Mouse (Mus musculus) midbrain, embryonic 11.5 days (tissue): ENCODE measurements around the gene Arsk. TPM values are rescaled to one million over a fixed set of nuclear protein-coding genes. Genes with fewer than 3 reads are reported as not detected.

Source experiments
- ATAC-seq: fragments of 200-750 bp; cut with Nextera tagmentation; 2 replicates; pipeline ENCODE4 v1.8.0; 2017; ENCODE audit warnings: moderate TSS enrichment, moderate library complexity; ENCODE audit not compliant: low FRiP score
- DNase-seq: peaks from one replicate; pipeline ENCODE4 v3.0.0; 2015; ENCODE audit warnings: low spot score; ENCODE audit errors: missing footprints
- H3K27ac ChIP-seq: fragments of 300-500 bp; sonication (generic); 2 replicates; pipeline ENCODE4 v1.5.1; 2014; ENCODE audit warnings: low read depth, low read length
- H3K27me3 ChIP-seq: fragments of 300-500 bp; sonication (generic); 2 replicates; pipeline ENCODE4 v1.6.1; 2014; ENCODE audit warnings: mild to moderate bottlenecking, low read length, moderate library complexity, mixed read lengths; ENCODE audit not compliant: control insufficient read depth, insufficient read depth
- H3K36me3 ChIP-seq: fragments of 300-500 bp; sonication (generic); 2 replicates; pipeline ENCODE4 v1.6.1; 2014; ENCODE audit warnings: mild to moderate bottlenecking, low read length, moderate library complexity, mixed read lengths; ENCODE audit not compliant: control insufficient read depth, insufficient read depth
- H3K4me1 ChIP-seq: fragments of 300-500 bp; sonication (generic); 2 replicates; pipeline ENCODE4 v1.6.1; 2014; ENCODE audit warnings: low read length; ENCODE audit not compliant: control insufficient read depth, insufficient read depth
- H3K4me2 ChIP-seq: fragments of 300-500 bp; sonication (generic); 2 replicates; pipeline ENCODE4 v1.6.1; 2014; ENCODE audit warnings: mild to moderate bottlenecking, moderate library complexity
- H3K4me3 ChIP-seq: fragments of 300-500 bp; sonication (generic); 2 replicates; pipeline ENCODE4 v1.5.1; 2014; ENCODE audit warnings: low read depth, low read length
- H3K9ac ChIP-seq: fragments of 300-500 bp; sonication (generic); 2 replicates; pipeline ENCODE4 v1.6.1; 2014; ENCODE audit warnings: low read length
- H3K9me3 ChIP-seq: fragments of 300-500 bp; sonication (generic); 2 replicates; pipeline ENCODE4 v1.6.1; 2016; ENCODE audit warnings: low read length; ENCODE audit not compliant: control insufficient read depth
- WGBS: fragments of 180-500 bp; shearing (Covaris S2); extraction: QIAGEN DNeasy Blood & Tissue Kit; methylation state at CpG from one replicate; pipeline ENCODE4 v1.1.7; 2014; 5-methylcytosine and 5-hydroxymethylcytosine counted together
- polyA plus RNA-seq: library from polyadenylated mRNA; unstranded; fragments of >200 nt; fragmentation: Nextera tagmentation; extraction: Ambion mirVana; gene quantifications from 2 replicates; pipeline ENCODE4 v1.2.1, GENCODE M21; 2014

Arsk gene
- polyA plus RNA-seq, 1 experiment from 2014 or later = 5.3 TPM

DNA sequence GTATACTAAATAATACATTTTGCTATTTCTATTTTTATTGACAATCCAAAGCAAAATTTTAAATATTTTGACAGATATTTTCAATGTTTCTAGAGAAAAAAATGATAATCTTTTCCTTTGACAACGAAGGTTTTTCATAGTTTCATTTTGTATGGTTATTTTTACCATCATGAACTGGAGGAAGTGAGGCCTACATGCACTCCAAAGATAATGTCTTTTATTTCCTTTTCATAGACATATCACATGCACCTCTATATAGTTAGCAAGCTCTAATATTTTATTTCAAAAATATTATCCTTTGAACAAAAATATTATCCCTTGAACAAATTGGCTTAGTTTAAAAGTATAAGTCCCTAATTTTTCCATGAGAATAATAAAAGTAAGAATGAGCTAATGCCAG lies 24.1 kb downstream of the Arsk start:
- Histone ChIP-seq H3K9me3 (no peaks in the 10 kb centered on the region), H3K4me3 (no peak overlapping the region), H3K27ac (no peak overlapping the region), H3K36me3 (no peaks in the 10 kb centered on the region), H3K4me2 (no peak overlapping the region), H3K27me3 (no peaks in the 10 kb centered on the region), H3K4me1 (no peaks in the 10 kb centered on the region), H3K9ac (no peak overlapping the region)
- DNase-seq = no peak
- WGBS = 92% methylated on average over 1 of the region's 1 CpGs
- ATAC-seq = no peak

DNA sequence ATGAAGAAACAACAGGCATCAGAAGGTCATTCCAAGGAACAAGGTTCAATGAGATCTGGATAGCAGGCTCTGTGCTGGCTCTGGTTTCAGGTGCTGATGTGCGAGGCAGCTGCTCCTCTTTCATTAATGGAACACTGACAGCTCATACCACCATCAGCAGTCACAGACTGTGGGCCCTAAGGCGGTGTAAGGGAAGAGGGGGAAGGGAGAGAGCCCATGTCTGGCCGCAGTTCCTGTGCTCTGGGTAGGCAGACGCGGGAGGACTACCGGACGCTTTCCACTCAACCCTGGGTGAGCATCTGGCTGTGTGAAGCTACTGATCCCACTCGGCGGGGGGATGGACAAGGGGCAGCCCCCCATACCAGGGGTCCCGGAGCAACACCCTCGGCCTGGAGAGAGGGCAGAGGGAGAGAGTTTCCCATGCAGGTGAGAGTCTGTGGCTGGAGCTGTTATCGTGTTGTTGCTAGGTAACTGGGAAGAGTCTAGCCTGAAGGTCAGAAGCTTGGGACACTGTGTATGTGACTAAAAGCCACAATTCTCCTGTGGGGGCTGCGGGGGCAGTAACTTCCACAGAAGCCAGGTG lies 34.0 kb downstream of the Arsk start:
- no peak overlapping the region for H3K4me2 ChIP-seq
- H3K36me3 ChIP-seq = no peaks in the 10 kb centered on the region
- DNase-seq (no peak), ATAC-seq (0 out of 2 replicates have a peak, but pooled peaks have one; percentile 14)
- no peak overlapping the region for H3K9ac ChIP-seq
- H3K9me3 ChIP-seq = no peaks in the 10 kb centered on the region
- H3K4me1 ChIP-seq = no peaks in the 10 kb centered on the region
- 92% methylated on average over 13 of the region's 13 CpGs for WGBS
- H3K27me3 ChIP-seq = no peaks in the 10 kb centered on the region
- no peak overlapping the region for H3K27ac ChIP-seq
- H3K4me3 ChIP-seq = no peak overlapping the region

DNA sequence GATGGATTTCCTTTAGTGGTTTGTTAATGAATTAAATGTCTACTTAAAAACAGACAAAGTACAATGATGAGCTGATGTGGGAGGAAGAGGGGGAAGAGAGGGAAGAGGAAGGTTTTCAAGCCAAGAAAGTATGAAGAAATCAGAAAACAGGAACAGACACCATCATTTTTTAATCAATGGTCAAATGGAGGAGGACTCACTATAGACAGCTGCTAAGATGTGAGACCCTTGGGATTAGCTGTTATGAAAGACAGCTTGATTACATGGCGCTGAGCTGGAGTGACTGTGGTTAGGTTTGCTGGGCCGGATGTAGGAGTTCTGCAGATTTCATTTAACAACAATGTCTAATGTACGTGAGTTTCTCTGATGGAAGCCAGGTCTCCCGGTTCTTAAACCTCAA lies 34.9 kb downstream of the Arsk start:
- no peak overlapping the region for H3K27ac ChIP-seq
- no peaks in the 10 kb centered on the region for H3K4me1 ChIP-seq
- H3K36me3 ChIP-seq = no peaks in the 10 kb centered on the region
- H3K4me3 ChIP-seq = no peak overlapping the region
- DNase-seq (no peak), ATAC-seq (no peak)
- H3K27me3 ChIP-seq = no peaks in the 10 kb centered on the region
- WGBS = 94% methylated on average over 4 of the region's 4 CpGs
- no peak overlapping the region for H3K4me2 ChIP-seq
- no peak overlapping the region for H3K9ac ChIP-seq
- no peaks in the 10 kb centered on the region for H3K9me3 ChIP-seq

DNA sequence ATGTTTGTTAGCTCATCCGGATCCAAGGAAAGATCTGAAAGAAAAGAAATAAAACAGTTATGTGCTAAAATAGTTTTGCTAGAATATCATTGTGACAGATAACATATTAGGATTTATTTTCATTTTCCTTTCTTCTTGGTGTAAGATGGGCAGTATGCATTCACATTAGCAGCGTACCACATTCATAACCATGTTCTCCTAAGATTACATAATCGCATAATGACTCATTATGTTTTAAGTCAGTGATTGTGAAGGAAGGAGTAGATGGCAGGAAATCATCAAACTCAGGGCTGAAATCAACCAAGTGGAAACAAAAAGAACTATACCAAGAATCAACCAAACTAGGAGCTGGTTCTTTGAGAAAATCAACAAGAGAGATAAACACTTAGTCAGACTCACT lies 35.9 kb downstream of the Arsk start:
- H3K36me3 ChIP-seq = no peaks in the 10 kb centered on the region
- no peak overlapping the region for H3K4me3 ChIP-seq
- H3K4me1 ChIP-seq = no peaks in the 10 kb centered on the region
- no peak for ATAC-seq
- WGBS = 94% methylated on average over 3 of the region's 3 CpGs
- H3K9ac ChIP-seq = no peak overlapping the region
- H3K27me3 ChIP-seq = peaks cover 2% of the 10 kb centered on the region
- no peak for DNase-seq
- H3K9me3 ChIP-seq = no peaks in the 10 kb centered on the region
- no peak overlapping the region for H3K4me2 ChIP-seq
- H3K27ac ChIP-seq = no peak overlapping the region

DNA sequence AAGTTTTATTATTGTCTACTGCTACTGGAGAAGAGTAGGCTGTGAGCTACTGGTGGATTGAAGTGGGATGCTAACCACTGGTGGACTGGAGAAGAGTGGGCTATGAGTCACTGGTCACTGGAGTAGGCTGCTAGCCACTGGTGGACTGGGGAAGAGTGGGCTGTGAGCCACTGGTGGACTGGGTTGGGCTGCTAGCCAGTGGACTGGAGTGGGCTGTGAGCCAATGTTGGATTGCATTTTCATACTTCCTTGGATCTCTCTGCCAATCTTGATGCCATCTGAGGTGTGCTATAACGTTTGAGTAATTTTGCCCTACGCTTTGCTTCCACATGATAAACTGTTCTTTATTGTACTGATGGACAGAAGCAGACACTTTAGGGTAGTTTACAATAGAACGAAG lies 36.3 kb downstream of the Arsk start:
- ATAC-seq (no peak), DNase-seq (no peak)
- Histone ChIP-seq H3K27ac (no peak overlapping the region), H3K4me1 (no peaks in the 10 kb centered on the region), H3K4me2 (no peak overlapping the region), H3K27me3 (peaks cover 6% of the 10 kb centered on the region), H3K9me3 (no peaks in the 10 kb centered on the region), H3K4me3 (no peak overlapping the region), H3K36me3 (no peaks in the 10 kb centered on the region), H3K9ac (no peak overlapping the region)
- 87% methylated on average over 3 of the region's 3 CpGs for whole genome bisulfite sequencing

DNA sequence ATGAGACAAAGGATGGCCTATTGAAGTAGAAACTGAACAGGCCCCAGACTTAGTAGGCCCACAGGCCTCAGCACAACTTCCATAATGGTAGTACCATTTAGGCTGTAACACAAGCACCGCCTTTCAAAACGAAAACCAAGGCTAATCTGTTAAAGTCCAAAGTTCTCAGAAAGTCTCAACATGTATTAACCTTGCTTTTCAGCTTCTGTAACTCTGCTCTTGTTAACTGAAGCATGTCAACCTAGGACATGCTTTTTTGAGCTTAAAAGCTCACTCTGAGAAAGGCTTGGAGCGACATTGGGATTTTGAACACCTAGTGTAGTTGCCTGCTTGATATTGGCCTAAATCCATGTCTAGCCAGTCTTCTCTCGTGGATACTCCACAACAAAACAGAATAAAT lies 38.9 kb downstream of the Arsk start:
- 91% methylated on average over 4 of the region's 4 CpGs for WGBS
- Histone ChIP-seq H3K4me3 (no peak overlapping the region), H3K4me2 (no peak overlapping the region), H3K9ac (no peak overlapping the region), H3K27ac (no peak overlapping the region), H3K36me3 (no peaks in the 10 kb centered on the region), H3K27me3 (peaks cover 26% of the 10 kb centered on the region), H3K9me3 (no peaks in the 10 kb centered on the region), H3K4me1 (peaks cover 2% of the 10 kb centered on the region; the same call in 1 of the 2 replicates)
- DNase-seq (no peak), ATAC-seq (no peak)

DNA sequence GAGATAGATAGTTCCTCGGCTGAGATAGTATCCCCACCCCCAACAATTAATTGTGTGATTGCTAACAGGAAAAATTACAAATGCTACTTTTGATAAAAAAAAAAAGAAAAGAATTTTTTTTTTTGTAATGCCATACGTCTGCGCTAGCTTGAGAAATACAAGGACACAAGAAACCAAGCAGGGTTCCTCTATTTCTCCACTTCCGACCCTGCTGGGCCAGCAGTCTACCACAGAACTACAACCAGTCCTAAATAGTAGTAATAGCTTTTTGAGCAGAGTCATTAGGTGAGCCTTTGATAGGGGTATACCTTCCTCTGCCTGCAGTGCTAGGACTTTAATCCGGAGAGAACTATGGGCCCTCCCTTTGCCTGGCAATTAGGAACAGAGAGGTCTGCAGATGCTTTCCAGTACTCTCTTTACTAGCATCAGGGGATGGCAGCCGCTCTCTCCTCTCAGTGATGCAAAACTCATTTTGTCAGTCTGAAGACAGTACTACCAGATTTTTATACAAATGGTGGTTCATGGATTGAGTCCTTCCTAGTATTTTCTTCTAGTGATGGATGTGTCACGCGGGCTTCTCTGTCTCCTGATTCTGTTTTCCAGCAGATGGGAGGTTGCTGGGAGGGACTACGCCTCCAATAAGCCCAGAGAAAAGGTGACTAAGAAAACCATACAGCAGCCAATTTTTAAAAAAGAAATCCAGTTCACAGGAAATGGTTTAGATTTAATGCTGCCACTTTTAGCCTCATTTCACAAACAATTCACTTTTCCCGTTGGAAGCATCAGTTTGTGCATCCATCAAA lies 41.0 kb downstream of the Arsk start:
- WGBS = 71% methylated on average over 10 of the region's 10 CpGs
- no peak overlapping the region for H3K27ac ChIP-seq
- no peak overlapping the region for H3K4me3 ChIP-seq
- peaks cover 2% of the 10 kb centered on the region; the same call in 1 of the 2 replicates for H3K4me1 ChIP-seq
- no peak for DNase-seq
- H3K4me2 ChIP-seq = no peak overlapping the region
- no peak overlapping the region for H3K9ac ChIP-seq
- no peak for ATAC-seq
- H3K36me3 ChIP-seq = no peaks in the 10 kb centered on the region
- H3K9me3 ChIP-seq = no peaks in the 10 kb centered on the region
- H3K27me3 ChIP-seq = peaks cover 29% of the 10 kb centered on the region

DNA sequence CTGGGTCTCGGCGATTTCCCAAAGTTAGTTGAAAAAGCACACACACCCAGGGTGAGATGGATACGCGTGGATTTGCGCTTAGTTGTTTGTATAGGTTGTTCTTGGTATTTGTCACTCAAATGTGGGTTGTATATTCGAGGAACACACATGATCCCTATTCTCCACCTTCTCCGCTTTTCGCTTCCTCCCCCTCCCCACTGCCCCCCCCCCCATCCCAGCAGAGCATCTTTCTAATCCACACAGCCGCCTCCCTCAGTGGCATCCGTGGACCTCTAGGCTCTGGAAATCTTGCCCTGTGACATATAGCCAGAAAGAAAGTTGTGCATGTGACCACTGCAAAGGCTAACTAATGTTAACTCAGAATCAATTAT lies 41.6 kb downstream of the Arsk start, which contains the start of gene Gpr150:
Gene Gpr150, minus strand, starts transcription at position 101 of the 371 bp plus-strand sequence.
- H3K4me2 ChIP-seq = peak within 1 kb of the TSS; percentile 99
- no peaks in the 10 kb centered on the region for H3K9me3 ChIP-seq
- H3K9ac ChIP-seq = peak within 1 kb of the TSS; percentile 39
- 0 out of 2 replicates have a peak, but pooled peaks have one; percentile 2 for ATAC-seq
- DNase-seq = no peak
- H3K36me3 ChIP-seq = no peaks in the 10 kb centered on the region
- H3K4me1 ChIP-seq = peaks cover 2% of the 10 kb centered on the region; the same call in 1 of the 2 replicates
- 8% methylated on average over 10 of the region's 10 CpGs for whole genome bisulfite sequencing
- H3K27ac ChIP-seq = no peak within 1 kb of the TSS
- H3K27me3 ChIP-seq = peaks cover 29% of the 10 kb centered on the region
- peak within 1 kb of the TSS; percentile 52 for H3K4me3 ChIP-seq

DNA sequence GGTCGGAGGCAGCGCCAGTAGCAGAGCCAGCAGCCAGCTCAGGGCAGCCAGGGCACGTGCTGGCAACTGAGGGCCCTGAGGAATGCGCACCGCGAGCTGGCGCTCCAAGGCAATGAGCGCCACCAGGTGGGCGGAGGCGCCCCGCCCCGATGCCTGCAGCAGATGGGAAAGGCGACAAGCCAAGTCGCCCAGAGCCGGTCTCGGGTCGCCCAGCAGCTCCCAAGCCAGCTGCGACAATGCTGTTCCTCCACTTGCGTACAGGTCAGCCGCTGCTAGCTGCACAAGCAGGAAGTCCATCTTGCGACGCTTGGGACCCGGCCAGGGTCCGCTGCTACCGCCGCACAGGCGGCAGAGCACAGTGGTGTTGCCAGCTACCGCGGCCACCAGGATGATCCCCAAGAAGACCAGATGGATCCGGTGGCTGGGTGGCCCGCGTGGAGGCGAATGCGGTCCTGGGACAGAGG lies 42.2 kb downstream of the Arsk start:
- peak overlapping the region; percentile 99 for H3K4me2 ChIP-seq
- peaks cover 2% of the 10 kb centered on the region; the same call in 1 of the 2 replicates for H3K4me1 ChIP-seq
- DNase-seq = peak; percentile 98
- no peaks in the 10 kb centered on the region for H3K36me3 ChIP-seq
- H3K27me3 ChIP-seq = peaks cover 29% of the 10 kb centered on the region
- H3K9ac ChIP-seq = peak overlapping the region; percentile 39
- H3K9me3 ChIP-seq = no peaks in the 10 kb centered on the region
- no peak overlapping the region for H3K27ac ChIP-seq
- under 1% methylated on average over 34 of the region's 34 CpGs for WGBS
- peak overlapping the region; percentile 52 for H3K4me3 ChIP-seq
- peak; percentile 93 for ATAC-seq
